Mouse (Mus musculus): ENCODE results near the gene Xrcc5. TPM values are rescaled to one million over a fixed set of nuclear protein-coding genes. Genes with fewer than 3 reads are reported as not detected.

The Xrcc5 gene
- total and polyA plus RNA-seq, 3 experiments: 32.7 to 47.2 TPM; not detected in 1

- Histone ChIP-seq H3K36me3 (ENCODE audit: control insufficient read depth in 1 of 2, insufficient read depth in 2 of 2, low read length in 2 of 2) (peaks cover 0 to 15% of the 10 kb centered on the region in 2 experiments; a peak in 2 of 4 replicates), H3K4me3 (ENCODE audit: control insufficient read depth in 1 of 2, insufficient read depth in 1 of 2, low read depth in 2 of 2, low read length in 2 of 2) (peak overlapping the region; percentile 53 to 77), H3K9ac (ENCODE audit: control insufficient read depth, low read depth, low read length, poor library complexity, severe bottlenecking) (peak overlapping the region; percentile 89), H3K4me1 (ENCODE audit: control insufficient read depth in 1 of 2, insufficient read depth in 2 of 2, low read length in 2 of 2) (peaks cover 0 to 7% of the 10 kb centered on the region in 2 experiments; a peak in 3 of 4 replicates), H3K27ac (ENCODE audit: control insufficient read depth, low read depth, low read length) (peak overlapping the region; percentile 97), H3K79me2 (ENCODE audit: control insufficient read depth, insufficient read depth, low read length, poor library complexity) (peaks cover 9% of the 10 kb centered on the region), H3K9me3 (replicated peaks; ENCODE audit: insufficient read depth, low read length) (no peaks in the 10 kb centered on the region), H3K27me3 (ENCODE audit: control insufficient read depth in 1 of 2, insufficient read depth in 2 of 2, low read length in 2 of 2) (no peaks in the 10 kb centered on the region; a peak in 1 of 4 replicates)
- DNase-seq (ENCODE audit: low read depth, low spot score): peak; percentile 81
- TF ChIP-seq ZMIZ1 (IDR thresholded peaks at IDR 0.05; ENCODE audit: low read depth, low read length) (no peak), RCOR1 (IDR thresholded peaks at IDR 0.05; ENCODE audit: low read depth, low read length) (no peak), CHD1 (IDR thresholded peaks at IDR 0.05; ENCODE audit: low read depth, low read length) (0 out of 2 replicates have a peak, but pooled peaks have one; percentile 92), MYC (IDR thresholded peaks at IDR 0.05; ENCODE audit: low read depth, low read length) (0 out of 2 replicates have a peak, but pooled peaks have one; percentile 74), MAZ (IDR thresholded peaks at IDR 0.05; ENCODE audit: low read depth, low read length) (no peak), USF1 (IDR thresholded peaks at IDR 0.05; ENCODE audit: low read depth, low read length) (no peak), JUND (IDR thresholded peaks at IDR 0.05; ENCODE audit: low read depth, low read length) (no peak), MAX (IDR thresholded peaks at IDR 0.05; ENCODE audit: low read length) (peak; percentile 47), SIN3A (IDR thresholded peaks at IDR 0.05; ENCODE audit: low read length) (peak; percentile 59), KAT2A (conservative IDR thresholded peaks at IDR 0.05; ENCODE audit: low read depth, low read length) (no peak), ZKSCAN1 (IDR thresholded peaks at IDR 0.05; ENCODE audit: low read depth, low read length) (no peak), TAL1 (IDR thresholded peaks at IDR 0.05; ENCODE audit: low read length) (no peak), ELF1 (IDR thresholded peaks at IDR 0.05; ENCODE audit: low read depth, low read length) (no peak), RAD21 (IDR thresholded peaks at IDR 0.05; ENCODE audit: low read depth, low read length) (peak; percentile 6; the same call in 1 of the 2 replicates), POLR2A (IDR thresholded peaks at IDR 0.05; ENCODE audit: control insufficient read depth in 1 of 2, insufficient read depth in 1 of 2, low read depth in 1 of 2, low read length in 2 of 2, poor library complexity in 1 of 2) (no peak), ETS1 (IDR thresholded peaks at IDR 0.05; ENCODE audit: low read depth, low read length) (peak; percentile 30; the same call in 1 of the 2 replicates), SMC3 (IDR thresholded peaks at IDR 0.05; ENCODE audit: low read depth, low read length) (0 out of 2 replicates have a peak, but pooled peaks have one; percentile 12), ZNF384 (IDR thresholded peaks at IDR 0.05; ENCODE audit: low read depth, low read length) (peak; percentile 86), CTCF (IDR thresholded peaks at IDR 0.05 in 2 of 3, conservative IDR thresholded peaks at IDR 0.05 in 1 of 3; ENCODE audit: control insufficient read depth in 1 of 3, insufficient read depth in 1 of 3, low read depth in 2 of 3, low read length in 3 of 3, poor library complexity in 1 of 3, severe bottlenecking in 1 of 3) (peak; percentile 28 to 66 (median 53)), HCFC1 (IDR thresholded peaks at IDR 0.05; ENCODE audit: low read depth, low read length) (no peak), UBTF (IDR thresholded peaks at IDR 0.05; ENCODE audit: borderline replicate concordance, insufficient read depth, low read depth, low read length) (no peak), MXI1 (IDR thresholded peaks at IDR 0.05; ENCODE audit: low read depth, low read length) (no peak)
Measured at GRCm38 (mm10) chr1:72306679-72307181, 491 bp upstream of the Xrcc5 start.

All from MEL (cell line).